Mouse (Mus musculus): Measurements from ENCODE around the gene Vwa3a. TPM values are rescaled to one million over a fixed set of nuclear protein-coding genes. Genes with fewer than 3 reads are reported as not detected.

Gene Vwa3a
- polyA plus RNA-seq, 1 experiment from 2014 or later: 0.42 TPM

- Histone ChIP-seq H3K27ac (replicated peaks) (no peak overlapping the region), H3K4me2 (no peak overlapping the region), H3K36me3 (no peaks in the 10 kb centered on the region), H3K9ac (no peak overlapping the region), H3K4me3 (no peak overlapping the region), H3K27me3 (peaks cover 6% of the 10 kb centered on the region; the same call in 1 of the 2 replicates), H3K9me3 (no peaks in the 10 kb centered on the region), H3K4me1 (replicated peaks) (no peaks in the 10 kb centered on the region)
- WGBS: 21% methylated on average over 5 of the region's 5 CpGs
- ATAC-seq (ENCODE audit: low read depth): peak; percentile 55; the same call in 1 of the 2 replicates
Observed at GRCm38 (mm10) chr7:120823248-120823647, 84.1 kb downstream of the Vwa3a start.

GRCm38 (mm10) chr7:120825097-120825496, 86.0 kb downstream of the Vwa3a start:
- Histone ChIP-seq H3K4me2 (no peak overlapping the region), H3K27ac (replicated peaks) (no peak overlapping the region), H3K36me3 (no peaks in the 10 kb centered on the region), H3K9ac (no peak overlapping the region), H3K9me3 (no peaks in the 10 kb centered on the region), H3K27me3 (peaks cover 19% of the 10 kb centered on the region), H3K4me3 (no peak overlapping the region), H3K4me1 (replicated peaks) (peaks cover 2% of the 10 kb centered on the region; the same call in 1 of the 2 replicates)
- WGBS: 70% methylated on average over 2 of the region's 2 CpGs
- no peak for ATAC-seq (ENCODE audit: low read depth)

- H3K36me3 ChIP-seq: no peaks in the 10 kb centered on the region
- H3K4me1 ChIP-seq (replicated peaks): peaks cover 15% of the 10 kb centered on the region; the same call in 1 of the 2 replicates
- WGBS: 8% methylated on average over 3 of the region's 3 CpGs
- ATAC-seq (ENCODE audit: low read depth): no peak
- H3K4me2 ChIP-seq: no peak overlapping the region
- H3K9me3 ChIP-seq: no peaks in the 10 kb centered on the region
- peaks cover 20% of the 10 kb centered on the region for H3K27me3 ChIP-seq
- H3K9ac ChIP-seq: no peak overlapping the region
- H3K27ac ChIP-seq (replicated peaks): no peak overlapping the region
- no peak overlapping the region for H3K4me3 ChIP-seq
Observed at GRCm38 (mm10) chr7:120826408-120826807, 87.3 kb downstream of the Vwa3a start.

GRCm38 (mm10) chr7:120830431-120831381, 91.6 kb downstream of the Vwa3a start:
- ATAC-seq (ENCODE audit: low read depth): peak; percentile 9; the same call in 1 of the 2 replicates
- Histone ChIP-seq H3K4me1 (replicated peaks) (peaks cover 16% of the 10 kb centered on the region; the same call in 1 of the 2 replicates), H3K36me3 (no peaks in the 10 kb centered on the region), H3K9ac (peak overlapping the region; percentile 68), H3K9me3 (no peaks in the 10 kb centered on the region), H3K4me3 (peak overlapping the region; percentile 51), H3K27ac (replicated peaks) (peak overlapping the region; percentile 42; the same call in 1 of the 2 replicates), H3K27me3 (peaks cover 36% of the 10 kb centered on the region), H3K4me2 (peak overlapping the region; percentile 86)
- WGBS: 2% methylated on average over 46 of the region's 46 CpGs

- H3K9me3 ChIP-seq: no peaks in the 10 kb centered on the region
- H3K27me3 ChIP-seq: peaks cover 24% of the 10 kb centered on the region
- no peaks in the 10 kb centered on the region for H3K36me3 ChIP-seq
- peak overlapping the region; percentile 56 for H3K4me3 ChIP-seq
- peaks cover 21% of the 10 kb centered on the region; the same call in 1 of the 2 replicates for H3K4me1 ChIP-seq (replicated peaks)
- H3K9ac ChIP-seq: peak overlapping the region; percentile 49; the same call in 1 of the 2 replicates
- peak; percentile 4; the same call in 1 of the 2 replicates for ATAC-seq (ENCODE audit: low read depth)
- H3K27ac ChIP-seq (replicated peaks): 0 out of 2 replicates have a peak overlapping the region, but pooled peaks have one; percentile 39
- H3K4me2 ChIP-seq: peak overlapping the region; percentile 57
- WGBS: 59% methylated on average over 6 of the region's 6 CpGs
Observed at GRCm38 (mm10) chr7:120834426-120834825, 95.3 kb downstream of the Vwa3a start.

DNA sequence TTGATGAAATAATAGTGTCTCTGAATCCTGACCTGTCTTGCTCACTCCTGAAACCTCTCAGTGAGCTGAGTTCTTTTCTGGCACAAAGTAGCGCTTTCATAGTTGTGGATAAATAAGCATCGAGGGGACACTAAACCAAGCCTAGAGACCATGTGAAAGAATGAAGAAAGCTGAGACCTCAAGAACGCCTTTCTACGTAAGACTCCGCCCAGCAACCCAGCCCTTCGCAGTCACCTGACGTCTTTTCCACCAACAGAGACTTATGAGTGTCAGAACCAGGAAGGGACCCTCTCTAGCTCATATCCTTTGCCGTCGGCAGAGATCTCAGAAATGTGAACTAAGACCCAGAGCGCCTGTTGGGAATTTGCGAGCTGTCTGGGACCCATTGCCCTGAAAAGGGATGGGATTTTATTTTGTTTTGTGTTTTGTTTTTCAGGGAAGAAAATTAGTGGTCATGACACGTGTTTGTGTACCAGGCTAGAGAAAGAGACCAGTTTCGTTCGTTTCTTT, 95.8 kb downstream of the Vwa3a start:
- Histone ChIP-seq H3K9ac (peak overlapping the region; percentile 49; the same call in 1 of the 2 replicates), H3K27ac (replicated peaks) (peak overlapping the region; percentile 67; the same call in 1 of the 2 replicates), H3K9me3 (no peaks in the 10 kb centered on the region), H3K4me2 (peak overlapping the region; percentile 57), H3K27me3 (peaks cover 19% of the 10 kb centered on the region), H3K4me3 (peak overlapping the region; percentile 56), H3K4me1 (replicated peaks) (peaks cover 21% of the 10 kb centered on the region; the same call in 1 of the 2 replicates), H3K36me3 (no peaks in the 10 kb centered on the region)
- 14% methylated on average over 14 of the region's 14 CpGs for WGBS
- ATAC-seq (ENCODE audit: low read depth): peak; percentile 80

GRCm38 (mm10) chr7:120835449-120836359, 96.6 kb downstream of the Vwa3a start:
- Histone ChIP-seq H3K4me2 (peak overlapping the region; percentile 57), H3K27me3 (peaks cover 16% of the 10 kb centered on the region), H3K9ac (peak overlapping the region; percentile 72), H3K36me3 (no peaks in the 10 kb centered on the region), H3K4me1 (replicated peaks) (peaks cover 14% of the 10 kb centered on the region; the same call in 1 of the 2 replicates), H3K9me3 (no peaks in the 10 kb centered on the region), H3K4me3 (peak overlapping the region; percentile 56), H3K27ac (replicated peaks) (peak overlapping the region; percentile 83)
- ATAC-seq (ENCODE audit: low read depth): peak; percentile 90
- WGBS: 1% methylated on average over 41 of the region's 41 CpGs

DNA sequence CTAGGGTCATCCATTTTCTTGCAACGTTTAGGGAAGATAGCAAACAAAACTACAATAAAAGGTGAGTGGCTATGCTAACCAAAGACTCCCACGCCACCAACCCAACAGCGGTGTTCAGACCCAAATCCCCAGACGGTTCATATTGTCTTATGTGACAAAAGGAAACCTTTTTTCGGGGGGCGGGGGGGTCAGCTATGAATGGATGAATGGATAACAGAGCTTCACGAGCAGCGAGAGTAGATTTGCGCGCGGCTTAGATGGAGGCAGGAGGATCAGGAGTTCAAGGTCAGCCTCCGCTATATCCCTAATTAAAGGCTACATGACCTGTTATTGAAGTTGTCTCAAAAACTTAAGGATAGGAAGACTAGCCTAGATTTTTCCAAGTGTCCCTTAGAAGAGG, 97.2 kb downstream of the Vwa3a start:
- peaks cover 16% of the 10 kb centered on the region for H3K27me3 ChIP-seq
- peak overlapping the region; percentile 57 for H3K4me2 ChIP-seq
- 5% methylated on average over 12 of the region's 12 CpGs for WGBS
- peak overlapping the region; percentile 72 for H3K9ac ChIP-seq
- no peak for ATAC-seq (ENCODE audit: low read depth)
- H3K9me3 ChIP-seq: no peaks in the 10 kb centered on the region
- peaks cover 7% of the 10 kb centered on the region; the same call in 1 of the 2 replicates for H3K4me1 ChIP-seq (replicated peaks)
- peak overlapping the region; percentile 56 for H3K4me3 ChIP-seq
- no peak overlapping the region for H3K27ac ChIP-seq (replicated peaks)
- H3K36me3 ChIP-seq: no peaks in the 10 kb centered on the region

GRCm38 (mm10) chr7:120838436-120839160, 99.5 kb downstream of the Vwa3a start:
- Histone ChIP-seq H3K4me2 (no peak overlapping the region), H3K4me1 (replicated peaks) (peaks cover 9% of the 10 kb centered on the region), H3K9me3 (no peaks in the 10 kb centered on the region), H3K36me3 (no peaks in the 10 kb centered on the region), H3K27ac (replicated peaks) (no peak overlapping the region), H3K9ac (no peak overlapping the region), H3K4me3 (no peak overlapping the region), H3K27me3 (no peaks in the 10 kb centered on the region)
- WGBS: 52% methylated on average over 5 of the region's 5 CpGs
- ATAC-seq (ENCODE audit: low read depth): no peak

GRCm38 (mm10) chr7:120839786-120840185, 100.7 kb downstream of the Vwa3a start:
- Histone ChIP-seq H3K4me1 (replicated peaks) (peaks cover 21% of the 10 kb centered on the region), H3K4me2 (no peak overlapping the region), H3K4me3 (no peak overlapping the region), H3K36me3 (no peaks in the 10 kb centered on the region), H3K9ac (no peak overlapping the region), H3K9me3 (no peaks in the 10 kb centered on the region), H3K27ac (replicated peaks) (no peak overlapping the region), H3K27me3 (peaks cover under 1% of the 10 kb centered on the region; the same call in 1 of the 2 replicates)
- 80% methylated on average over 2 of the region's 2 CpGs for WGBS
- ATAC-seq (ENCODE audit: low read depth): no peak

All from neural tube, embryonic 13.5 days (tissue).